Mouse (Mus musculus): Measurements from ENCODE around the gene Ttc28.
"Not testable (repeated sequence)": the region's sequence is repeated elsewhere in the genome, so short reads cannot be mapped to it uniquely, and the experiment has no call there.

The Ttc28 gene

DNA sequence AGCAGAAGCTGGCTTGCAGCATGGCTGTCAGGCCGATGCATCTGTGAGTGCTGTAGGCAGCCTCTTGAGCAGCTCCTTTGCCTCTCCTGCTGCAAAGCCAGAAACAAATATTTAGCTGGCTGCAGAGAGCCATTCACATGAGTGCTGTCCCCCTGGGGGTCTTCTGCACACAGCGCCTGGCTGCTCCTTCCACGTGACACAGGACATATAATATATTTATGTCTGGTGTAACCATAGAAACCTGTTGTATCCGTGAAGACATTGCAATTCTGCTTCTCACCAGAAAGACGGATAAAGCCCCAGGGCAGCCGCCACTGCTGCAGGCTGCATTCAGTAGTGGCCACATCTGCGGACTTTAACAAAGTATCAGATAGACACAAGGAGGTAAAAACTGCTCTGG lies 376.6 kb downstream of the Ttc28 start:
- DNase-seq = no peak

- DNase-seq = peak; percentile 50
Measured at GRCm38 (mm10) chr5:111257127-111257526, 377.5 kb downstream of the Ttc28 start.

- not testable (repeated sequence) for DNase-seq
Measured at GRCm38 (mm10) chr5:111261162-111261561, 381.6 kb downstream of the Ttc28 start.

DNA sequence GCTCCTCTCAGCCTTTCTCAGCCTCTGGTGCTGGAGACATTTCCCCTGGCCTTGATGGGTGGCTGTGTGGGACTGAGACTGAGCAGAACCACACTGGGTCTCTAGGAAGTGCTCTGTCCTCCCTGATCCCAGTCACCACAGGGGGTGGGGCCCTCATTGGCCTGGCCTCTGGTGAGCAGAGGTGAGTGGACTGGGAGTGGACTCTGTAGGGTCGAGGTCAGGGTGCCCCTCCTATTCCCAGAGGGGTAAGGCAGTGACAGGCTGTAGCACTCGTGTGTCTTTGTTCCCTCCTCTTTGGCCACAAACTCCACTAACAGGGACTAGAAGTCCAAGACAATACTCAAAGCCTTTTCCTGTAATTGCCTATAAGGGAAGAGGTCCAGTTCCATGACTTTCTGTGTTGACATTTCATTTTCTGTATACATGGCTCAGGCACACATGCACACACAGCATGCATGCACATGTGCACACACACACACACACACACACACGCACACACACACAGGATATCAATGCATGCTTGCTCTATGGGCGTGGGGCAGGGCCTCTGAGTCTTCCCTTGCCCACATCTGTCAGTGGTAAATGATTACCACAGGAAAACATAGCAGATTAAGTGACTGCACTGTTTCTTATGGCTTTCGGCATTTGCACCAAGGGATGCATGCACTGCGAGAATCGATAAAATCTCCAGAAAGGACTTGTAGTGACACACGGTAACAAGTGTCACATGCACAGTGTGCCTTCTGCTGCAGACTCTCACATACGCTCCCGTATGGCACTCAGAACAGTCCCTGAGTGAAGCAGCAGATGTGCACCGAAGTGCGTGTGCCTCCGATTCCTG lies 382.4 kb downstream of the Ttc28 start:
- peak; percentile 40 for DNase-seq

- DNase-seq = peak; percentile 38
Measured at GRCm38 (mm10) chr5:111262574-111263239, 383.1 kb downstream of the Ttc28 start.

DNA sequence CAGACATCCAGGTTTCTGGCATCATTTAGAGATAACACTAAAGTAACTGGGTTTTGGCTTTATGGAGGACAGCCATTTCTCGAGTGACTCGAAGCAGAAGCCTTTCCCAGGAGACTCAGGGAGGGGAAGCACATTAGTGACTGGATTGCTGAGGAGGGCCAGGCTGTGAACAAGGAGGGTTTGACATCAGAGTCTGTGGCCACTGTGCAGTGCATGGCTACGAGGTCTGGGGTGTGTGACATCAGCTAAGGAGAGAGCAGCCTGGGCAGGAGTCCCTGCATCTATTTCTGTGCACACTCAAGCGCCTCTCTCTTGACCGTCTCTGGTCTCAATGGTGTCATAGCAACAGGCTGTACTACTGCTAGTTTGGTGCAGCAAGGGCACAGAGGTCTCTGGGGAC lies 383.8 kb downstream of the Ttc28 start:
- DNase-seq = no peak

DNA sequence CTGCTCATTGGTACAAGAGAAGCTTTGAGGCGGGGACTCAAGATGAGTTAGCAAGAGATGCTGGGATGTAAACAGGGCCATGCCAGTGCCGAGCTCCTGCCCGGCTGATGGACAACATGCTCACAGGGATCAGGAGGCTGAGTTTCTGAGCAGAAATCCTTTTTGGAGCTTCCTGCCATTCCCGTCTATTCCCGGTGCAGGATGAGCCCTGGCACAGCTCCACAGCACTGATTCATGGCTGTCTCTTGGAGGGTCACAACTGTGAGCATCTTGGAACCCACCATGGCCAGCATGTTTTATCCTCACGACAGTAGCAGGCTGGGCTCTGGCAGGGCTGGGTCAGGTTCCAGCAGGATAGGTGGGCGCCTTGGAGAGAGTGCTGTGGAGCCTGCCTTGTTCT lies 384.9 kb downstream of the Ttc28 start:
- no peak for DNase-seq

DNA sequence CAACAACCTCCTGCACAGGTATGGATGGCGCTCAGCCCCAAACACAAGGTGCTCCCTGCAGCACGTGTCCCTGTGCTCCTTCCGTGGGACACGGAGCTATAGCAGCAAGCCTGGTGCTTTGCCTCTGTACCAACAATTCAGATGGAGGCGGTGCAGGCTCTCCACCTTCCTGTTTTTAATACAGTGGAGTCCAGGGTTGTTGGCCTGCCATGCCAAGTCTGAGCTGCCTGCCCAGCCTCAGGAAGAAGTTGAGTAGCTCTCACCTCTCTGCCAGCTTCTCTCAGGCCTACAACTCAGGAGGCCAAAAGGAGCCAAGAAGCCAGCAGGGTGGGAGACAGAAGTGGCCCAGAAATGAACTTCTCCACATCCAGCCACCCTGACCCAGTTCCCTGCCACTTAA lies 387.1 kb downstream of the Ttc28 start:
- DNase-seq = no peak

- no peak for DNase-seq
Measured at GRCm38 (mm10) chr5:111267100-111267499, 387.5 kb downstream of the Ttc28 start.

DNA sequence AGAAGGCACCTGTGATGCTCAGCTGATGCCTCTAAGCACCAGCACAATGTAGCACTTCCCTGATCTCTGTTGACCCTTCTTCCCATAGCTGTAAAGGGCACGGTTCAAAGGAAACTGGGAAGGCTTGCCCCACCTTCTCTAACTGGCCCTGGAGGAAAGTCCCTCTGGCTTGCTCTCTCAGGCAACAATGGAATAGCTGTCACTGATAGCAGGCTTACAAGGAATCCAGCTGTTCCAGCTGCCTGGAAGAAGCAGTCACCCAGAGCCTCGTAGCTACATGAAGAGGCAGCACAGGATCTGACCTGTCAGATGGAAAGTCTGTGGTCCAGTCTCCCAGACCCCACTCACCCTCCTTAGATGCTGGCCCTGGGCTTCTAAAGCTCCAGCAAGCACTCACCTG lies 389.2 kb downstream of the Ttc28 start:
- no peak for DNase-seq

- DNase-seq = peak; percentile 66
Measured at GRCm38 (mm10) chr5:111269613-111270205, 390.1 kb downstream of the Ttc28 start.

DNA sequence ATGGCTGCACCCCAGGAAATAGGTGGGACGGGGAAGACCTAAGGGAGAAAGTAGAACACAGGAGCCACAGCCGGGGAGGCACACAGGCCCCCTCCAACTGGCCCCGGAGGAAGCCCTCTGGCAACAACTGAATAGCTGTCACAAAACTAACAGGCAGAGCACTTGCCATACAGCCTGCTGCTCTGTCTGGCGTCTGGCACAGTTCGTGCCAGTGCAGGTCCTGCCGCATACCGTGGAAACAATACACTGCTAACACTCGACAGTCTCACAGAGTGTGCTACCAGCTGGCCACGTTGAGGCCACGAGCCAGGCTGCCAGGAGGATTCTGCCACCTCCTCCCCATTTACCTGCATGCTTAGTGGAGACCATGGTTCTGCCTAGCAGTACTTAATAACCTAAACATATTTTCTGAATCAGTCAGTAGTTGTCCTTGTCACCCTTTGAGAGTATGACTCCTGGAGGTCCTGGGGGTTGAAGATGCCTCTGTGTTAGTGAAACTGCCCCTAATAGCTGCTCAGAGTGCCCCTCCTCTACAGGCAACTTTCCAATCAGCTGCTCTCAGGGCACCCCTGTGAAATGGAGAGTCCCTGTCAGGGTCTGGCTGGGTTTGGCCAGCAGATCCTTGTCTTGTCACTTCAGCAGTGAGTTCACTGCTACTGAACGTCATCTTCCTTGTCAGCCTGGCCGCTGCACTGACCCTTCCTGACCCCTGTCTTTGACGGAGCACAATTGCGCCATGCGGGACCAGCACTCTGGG lies 390.8 kb downstream of the Ttc28 start:
- no peak for DNase-seq

- peak; percentile 79 for DNase-seq
Measured at GRCm38 (mm10) chr5:111273589-111273988, 394.0 kb downstream of the Ttc28 start.

- peak; percentile 45 for DNase-seq
Measured at GRCm38 (mm10) chr5:111274948-111275347, 395.3 kb downstream of the Ttc28 start.

DNA sequence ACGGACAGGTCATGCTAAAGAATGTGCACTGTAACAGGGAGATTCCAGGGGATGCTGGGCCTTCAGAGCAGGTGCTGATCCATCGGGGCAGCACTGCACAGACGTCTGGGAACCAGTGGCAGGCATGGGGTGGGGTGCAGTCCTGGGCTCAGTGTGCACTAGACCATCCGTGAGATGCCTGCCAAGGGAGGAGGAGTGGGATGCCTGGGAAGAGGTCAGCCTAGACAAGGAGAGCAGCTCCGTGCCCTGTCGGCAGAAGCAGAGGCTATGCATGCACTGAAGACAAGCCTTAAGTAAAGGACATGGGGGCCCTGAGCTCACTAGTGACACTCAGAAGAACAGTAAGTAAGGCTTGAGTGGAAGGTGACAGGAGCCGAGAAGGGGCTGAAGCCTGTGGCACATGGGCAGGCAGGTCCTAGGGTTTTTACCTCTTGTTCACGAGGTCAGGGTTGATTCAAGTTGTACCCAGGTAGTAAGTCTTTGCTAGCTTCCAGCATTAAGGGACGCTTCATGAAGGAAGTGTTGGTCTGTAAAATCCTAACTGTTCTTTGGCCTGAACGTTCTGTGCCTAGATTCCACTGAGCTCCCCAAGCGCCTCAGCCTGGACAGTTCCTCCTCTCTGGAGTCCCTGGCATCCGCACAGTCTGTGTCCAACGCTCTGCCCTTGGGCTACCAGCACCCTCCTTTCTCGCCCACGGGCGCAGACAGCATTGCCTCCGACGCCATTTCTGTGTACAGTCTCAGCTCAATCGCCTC lies 405.0 kb downstream of the Ttc28 start:
- DNase-seq = no peak

DNA sequence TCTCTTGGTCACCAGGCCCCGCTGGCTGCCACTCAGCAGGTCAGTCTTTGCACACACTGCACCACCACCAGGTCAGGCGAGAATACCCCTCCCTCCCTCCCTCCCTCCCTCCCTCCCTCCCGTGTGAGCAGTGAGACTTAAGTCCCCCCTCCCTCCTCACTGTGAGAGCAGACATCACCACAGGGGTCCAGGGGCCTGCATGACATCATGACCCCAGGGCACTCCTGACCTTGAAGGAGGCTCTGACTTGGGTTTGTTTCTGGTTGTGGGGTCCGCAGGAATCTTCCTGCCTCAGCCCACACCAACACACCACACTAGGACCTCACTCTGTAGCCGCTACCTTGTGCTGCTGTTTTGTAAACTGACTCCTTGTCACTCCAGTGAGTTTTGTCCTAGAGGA lies 408.0 kb downstream of the Ttc28 start:
- no peak for DNase-seq

- DNase-seq = no peak
Measured at GRCm38 (mm10) chr5:111288486-111288885, 408.9 kb downstream of the Ttc28 start.

DNA sequence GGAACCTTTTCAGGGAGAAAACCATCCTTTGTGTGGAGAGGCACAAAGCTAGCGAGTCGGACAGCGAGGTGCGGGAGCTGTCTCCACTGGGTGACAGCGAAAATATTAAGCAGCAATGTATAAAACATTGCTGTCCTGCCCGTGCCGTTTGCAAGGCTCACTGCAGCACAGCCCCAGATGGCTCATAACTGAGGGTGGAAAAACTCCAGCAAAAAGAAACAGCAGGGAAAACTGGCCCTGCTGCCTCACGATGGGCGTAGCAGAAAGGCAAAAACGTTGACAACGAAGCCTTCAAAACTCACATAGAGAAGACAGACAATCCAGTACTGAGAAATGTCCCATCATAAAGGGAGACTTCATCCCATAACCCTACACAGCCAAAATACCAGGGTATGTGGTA lies 410.5 kb downstream of the Ttc28 start:
- no peak for DNase-seq

DNA sequence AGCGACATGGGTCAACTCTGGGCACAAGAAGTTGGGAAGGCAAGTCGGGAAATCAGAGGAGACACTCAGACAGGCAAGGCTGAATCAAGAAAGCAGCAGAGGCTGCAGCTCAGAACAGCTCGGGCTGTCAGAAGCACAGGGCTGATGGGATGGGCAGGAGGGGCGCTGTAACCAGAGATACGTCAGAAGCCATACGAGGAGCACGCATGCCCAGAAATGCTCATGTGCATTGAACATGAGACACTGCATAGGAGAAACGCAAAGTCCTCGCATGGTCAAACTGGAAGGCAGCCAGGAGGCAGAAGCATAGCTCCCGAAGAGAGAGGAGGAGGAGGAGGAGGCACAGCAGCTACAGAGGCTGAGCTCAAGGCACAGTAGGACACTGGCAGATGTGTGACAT lies 412.0 kb downstream of the Ttc28 start:
- DNase-seq = no peak

GRCm38 (mm10) chr5:111297801-111298200 lies 418.2 kb downstream of the Ttc28 start:
- DNase-seq = no peak

GRCm38 (mm10) chr5:111298706-111299105 lies 419.1 kb downstream of the Ttc28 start:
- no peak for DNase-seq

- peak; percentile 21 for DNase-seq
Measured at GRCm38 (mm10) chr5:111300776-111301175, 421.2 kb downstream of the Ttc28 start.

Data from thymus, postnatal 14 days (tissue).